Mouse (Mus musculus) liver, postnatal 0 days (tissue): ENCODE measurements around the gene Zfp36l1.

Experiments used
- CTCF ChIP-seq: sonication (generic); IDR thresholded peaks from 2 replicates; pipeline ENCODE4 v1.5.1; 2016; ENCODE audit warnings: antibody characterized with exemption, low read depth
- EP300 ChIP-seq: IDR thresholded peaks from 2 replicates; pipeline ENCODE4 v1.6.1; 2016; ENCODE audit warnings: antibody characterized with exemption, low read depth, mild to moderate bottlenecking

- no peak for TF ChIP-seq CTCF
- no peak for TF ChIP-seq EP300
These were observed 28.2 kb downstream of the Zfp36l1 start for GRCm38 (mm10) chr12:80084446-80085112.
